Comparison of ENCODE assay signal across 19 mouse cellular contexts in the genomic region with DNA sequence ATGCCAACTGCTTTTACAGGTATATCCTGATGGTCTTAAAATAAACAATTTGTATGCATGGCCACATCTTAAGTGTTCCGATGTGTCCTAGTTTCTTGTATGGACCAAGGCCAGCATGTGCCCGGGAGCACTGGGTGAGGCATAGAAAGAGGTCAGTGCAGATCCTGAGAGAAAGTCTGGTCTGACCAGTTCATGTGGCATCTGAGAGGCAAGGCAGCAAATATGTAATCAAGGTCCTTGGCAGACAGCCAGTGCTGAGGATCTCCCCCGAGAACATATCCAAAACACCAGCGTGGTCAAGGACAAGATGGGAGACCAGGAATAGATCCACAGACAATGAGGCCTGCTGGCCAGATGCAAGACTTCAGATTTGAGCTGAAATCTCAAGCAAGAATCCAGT.
DNase-seq lines count a peak whose midpoint lies in the region; ATAC-seq and TF ChIP-seq lines count a peak whose summit lies in the region.
"Had no signal": no experiment of that assay in that cellular context is flagged by ENCODE, and none has a peak within 500 bp of the region (broad histone marks: within the 10 kb centered on the region; RNA-seq: fewer than 3 reads in every experiment).

No protein-coding gene starts in this region.

- no peak overlapping the region for H3K9ac ChIP-seq in stomach, embryonic 14.5 days (replicated peaks; ENCODE audit: low read depth, low read length)
- no peak overlapping the region for H3K9ac ChIP-seq in stomach, postnatal 0 days (ENCODE audit: low read length)
- no peak overlapping the region for H3K9ac ChIP-seq in lung, postnatal 0 days (replicated peaks; ENCODE audit: low read depth)
- no peak overlapping the region for H3K9ac ChIP-seq in hindbrain, embryonic 14.5 days
- H3K9ac ChIP-seq: forebrain, embryonic 12.5 days; midbrain, embryonic 13.5 days had no signal

- H3K27me3 ChIP-seq in stomach, embryonic 14.5 days (ENCODE audit: control insufficient read depth, insufficient read depth, low read length) = no peaks in the 10 kb centered on the region
- no peaks in the 10 kb centered on the region for H3K27me3 ChIP-seq in stomach, postnatal 0 days (ENCODE audit: control insufficient read depth, insufficient read depth, low read length)
- H3K27me3 ChIP-seq in lung, postnatal 0 days (replicated peaks; ENCODE audit: insufficient read depth, low read length) = no peaks in the 10 kb centered on the region
- H3K27me3 ChIP-seq in hindbrain, embryonic 14.5 days (ENCODE audit: control insufficient read depth, insufficient read depth, low read length) = no peaks in the 10 kb centered on the region
- H3K27me3 ChIP-seq: forebrain, embryonic 12.5 days; midbrain, embryonic 13.5 days had no signal

- no peaks in the 10 kb centered on the region for H3K9me3 ChIP-seq in stomach, embryonic 14.5 days (ENCODE audit: control insufficient read depth, low read depth, low read length)
- H3K9me3 ChIP-seq in stomach, postnatal 0 days (ENCODE audit: control insufficient read depth, low read length) = no peaks in the 10 kb centered on the region
- H3K9me3 ChIP-seq in lung, postnatal 0 days (ENCODE audit: low read length) = no peaks in the 10 kb centered on the region
- no peaks in the 10 kb centered on the region for H3K9me3 ChIP-seq in hindbrain, embryonic 14.5 days (ENCODE audit: control insufficient read depth, low read length)
- H3K9me3 ChIP-seq: forebrain, embryonic 12.5 days; midbrain, embryonic 13.5 days had no signal

- DNase-seq in adrenal gland, postnatal 14 days = peak; percentile 18
- no peak for DNase-seq in adrenal gland, adult 18-20 months (ENCODE audit: low spot score in 2 of 2)
- no peak for DNase-seq in stomach, postnatal 0 days (ENCODE audit: low spot score)
- DNase-seq in lung, postnatal 0 days (ENCODE audit: low spot score) = peak; percentile 29
- DNase-seq in testis, postnatal 10 days (ENCODE audit: low spot score) = peak; percentile 59
- no peak for DNase-seq in thymus, adult 18-20 months
- DNase-seq in hindbrain, embryonic 14.5 days (ENCODE audit: low spot score) = no peak
- DNase-seq: cerebellum, adult 8-10 months; gastrocnemius, postnatal 36 days; heart, postnatal 36 days; right cerebral cortex, postnatal 25 days; thymus, postnatal 14 days had no signal

- no peak overlapping the region for H3K4me2 ChIP-seq in stomach, embryonic 14.5 days (replicated peaks; ENCODE audit: low read depth, low read length)
- no peak overlapping the region for H3K4me2 ChIP-seq in stomach, postnatal 0 days (replicated peaks; ENCODE audit: low read depth)
- H3K4me2 ChIP-seq in lung, postnatal 0 days (replicated peaks; ENCODE audit: low read depth, low read length) = no peak overlapping the region
- H3K4me2 ChIP-seq in hindbrain, embryonic 14.5 days (replicated peaks) = no peak overlapping the region
- H3K4me2 ChIP-seq: forebrain, embryonic 12.5 days; heart, embryonic 11.5 days; liver, embryonic 11.5 days; midbrain, embryonic 13.5 days had no signal

- no peak overlapping the region for H3K4me3 ChIP-seq in stomach, embryonic 14.5 days (ENCODE audit: low read depth, low read length)
- no peak overlapping the region for H3K4me3 ChIP-seq in stomach, postnatal 0 days (ENCODE audit: low read depth, low read length)
- H3K4me3 ChIP-seq in lung, postnatal 0 days (ENCODE audit: low read depth, low read length) = no peak overlapping the region
- H3K4me3 ChIP-seq in hindbrain, embryonic 14.5 days (replicated peaks; ENCODE audit: low read length) = no peak overlapping the region
- H3K4me3 ChIP-seq: forebrain, embryonic 12.5 days; midbrain, embryonic 13.5 days; myocyte had no signal

- ATAC-seq in stomach, embryonic 14.5 days (ENCODE audit: insufficient number of reproducible peaks, insufficient read depth, low FRiP score, low read depth) = no peak
- no peak for ATAC-seq in stomach, postnatal 0 days (ENCODE audit: low FRiP score, low TSS enrichment)
- ATAC-seq in lung, postnatal 0 days = peak; percentile 21; the same call in 1 of the 2 replicates
- no peak for ATAC-seq in hindbrain, embryonic 14.5 days (ENCODE audit: low FRiP score)
- ATAC-seq: activated CD4-positive, CD25-positive, alpha-beta regulatory T cell, adult 4 months; midbrain, embryonic 13.5 days had no signal

- TF ChIP-seq CTCF in stomach, postnatal 0 days (IDR thresholded peaks at IDR 0.05; ENCODE audit: low read depth) = no peak
- TF ChIP-seq CTCF in lung, postnatal 0 days (IDR thresholded peaks at IDR 0.05) = no peak

- H3K27ac ChIP-seq in stomach, embryonic 14.5 days (ENCODE audit: low read length) = peak overlapping the region; percentile 16; the same call in 1 of the 2 replicates
- no peak overlapping the region for H3K27ac ChIP-seq in stomach, postnatal 0 days (replicated peaks)
- H3K27ac ChIP-seq in lung, postnatal 0 days (ENCODE audit: low read length) = no peak overlapping the region
- no peak overlapping the region for H3K27ac ChIP-seq in hindbrain, embryonic 14.5 days
- H3K27ac ChIP-seq: forebrain, embryonic 12.5 days; midbrain, embryonic 13.5 days had no signal

- WGBS in stomach, embryonic 14.5 days = 61% methylated on average over 4 of the region's 4 CpGs
- WGBS in stomach, postnatal 0 days = 29% methylated on average over 4 of the region's 4 CpGs
- 28% methylated on average over 4 of the region's 4 CpGs for WGBS in lung, postnatal 0 days
- 77% methylated on average over 4 of the region's 4 CpGs for WGBS in hindbrain, embryonic 14.5 days

- H3K36me3 ChIP-seq in stomach, embryonic 14.5 days (ENCODE audit: control insufficient read depth, insufficient read depth, low read length) = no peaks in the 10 kb centered on the region
- H3K36me3 ChIP-seq in stomach, postnatal 0 days (ENCODE audit: control insufficient read depth, insufficient read depth, low read length) = no peaks in the 10 kb centered on the region
- no peaks in the 10 kb centered on the region for H3K36me3 ChIP-seq in lung, postnatal 0 days (ENCODE audit: insufficient read depth, low read length)
- no peaks in the 10 kb centered on the region for H3K36me3 ChIP-seq in hindbrain, embryonic 14.5 days (replicated peaks; ENCODE audit: control insufficient read depth, insufficient read depth)
- H3K36me3 ChIP-seq: forebrain, embryonic 12.5 days; midbrain, embryonic 13.5 days had no signal

- TF ChIP-seq EP300 in stomach, postnatal 0 days (optimal IDR thresholded peaks at IDR 0.05) = no peak
- no peak for TF ChIP-seq EP300 in lung, postnatal 0 days (IDR thresholded peaks at IDR 0.05)

- H3K4me1 ChIP-seq in stomach, embryonic 14.5 days (ENCODE audit: control insufficient read depth, insufficient read depth, low read length) = peaks cover 12% of the 10 kb centered on the region
- no peaks in the 10 kb centered on the region; the same call in 1 of the 2 replicates for H3K4me1 ChIP-seq in stomach, postnatal 0 days (replicated peaks; ENCODE audit: control insufficient read depth, insufficient read depth)
- no peaks in the 10 kb centered on the region; the same call in 1 of the 2 replicates for H3K4me1 ChIP-seq in lung, postnatal 0 days (ENCODE audit: insufficient read depth, low read depth, low read length)
- no peaks in the 10 kb centered on the region for H3K4me1 ChIP-seq in hindbrain, embryonic 14.5 days (replicated peaks; ENCODE audit: control insufficient read depth, insufficient read depth, low read length)

Comparison
In these comparisons a context has a peak if more than half of its experiments do, and no peak if none do; other contexts are left out.
1. DNase-seq: peak in adrenal gland, postnatal 14 days (single experiment), lung, postnatal 0 days (single experiment) and testis, postnatal 10 days (single experiment); none in adrenal gland, adult 18-20 months (0 of 2), stomach, postnatal 0 days (single experiment), thymus, adult 18-20 months (0 of 2) and hindbrain, embryonic 14.5 days (single experiment).